Mouse (Mus musculus): ENCODE measurements around the gene Cdh13.

- TF ChIP-seq CTCF (IDR thresholded peaks at IDR 0.05; ENCODE audit: control insufficient read depth, insufficient read depth, low read length): no peak
- TF ChIP-seq POLR2A (IDR thresholded peaks at IDR 0.05; ENCODE audit: borderline replicate concordance, control insufficient read depth, low read depth, low read length): no peak
Measured at GRCm38 (mm10) chr8:118937412-118937811, 653.9 kb downstream of the Cdh13 start.

All from bone marrow, adult 2 months (tissue).